Mouse (Mus musculus) ovary, adult 10 weeks (tissue): ENCODE measurements around the gene Wdfy2. TPM values are rescaled to one million over a fixed set of nuclear protein-coding genes. Genes with fewer than 3 reads are reported as not detected.

ENCODE experiments used
- polyA plus RNA-seq: library from polyadenylated mRNA; stranded (reverse); fragments of 350-450 nt; fragmentation: Illumina TruSeq; extraction: RNeasy Lipid Tissue Mini Kit (QIAGEN cat#74804); gene quantifications from one replicate; pipeline ENCODE4 v1.2.3, GENCODE M21; 2014

Wdfy2 gene
- 29.4 TPM for polyA plus RNA-seq

DNA sequence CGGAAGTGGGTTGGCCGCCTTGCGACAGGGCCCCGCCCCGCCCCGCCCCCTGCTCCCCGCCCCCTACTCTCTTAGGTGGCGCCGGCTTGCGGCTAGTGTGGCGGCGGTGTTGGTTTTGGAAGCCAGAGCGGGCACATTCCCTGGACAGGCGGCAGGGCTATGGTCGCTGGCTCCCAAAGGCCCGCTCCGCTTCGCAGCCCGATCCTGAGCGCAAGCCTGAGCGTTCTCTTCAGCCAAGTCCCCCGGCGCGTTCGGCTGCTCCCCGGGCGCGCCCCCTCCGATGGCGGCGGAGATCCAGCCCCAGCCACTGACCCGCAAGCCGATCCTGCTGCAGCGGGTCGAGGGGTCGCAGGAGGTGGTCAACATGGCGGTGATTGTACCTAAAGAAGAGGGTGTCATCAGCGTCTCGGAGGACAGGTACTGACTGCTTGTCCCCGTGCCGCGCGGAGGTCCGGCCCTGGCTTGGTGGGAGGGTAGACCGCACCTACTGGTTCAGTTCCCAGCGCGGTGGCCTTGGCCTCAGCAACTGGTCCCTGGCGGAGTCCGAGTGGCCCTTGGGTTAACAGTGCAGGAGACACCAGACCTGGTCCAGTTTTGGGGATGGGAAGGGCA is at the start of gene Wdfy2:
Gene Wdfy2, plus strand, starts transcription at position 38 of the 612 bp plus-strand sequence.

DNA sequence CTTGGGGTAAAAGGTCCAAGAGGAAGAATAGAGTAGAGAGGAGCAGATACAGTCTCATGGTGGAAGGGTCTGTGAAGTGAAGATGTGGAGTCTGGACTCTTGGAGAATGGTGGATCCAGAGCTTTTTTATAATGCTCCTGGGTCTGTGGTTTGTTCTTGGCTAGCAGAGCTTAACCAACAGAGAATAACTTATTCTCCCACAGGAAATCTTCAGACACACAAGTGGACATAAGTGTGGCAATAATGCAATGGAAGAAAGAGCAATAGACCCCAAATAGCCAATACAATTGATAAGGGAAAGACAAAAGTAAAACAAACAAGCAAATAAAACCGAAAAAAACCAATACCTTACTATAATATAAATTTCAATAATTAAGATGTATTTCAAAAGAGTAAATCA is 146.9 kb downstream of the Wdfy2 start, which contains the start of gene Defb48:
Gene Defb48, minus strand, starts transcription at position 101 of the 400 bp plus-strand sequence.

DNA sequence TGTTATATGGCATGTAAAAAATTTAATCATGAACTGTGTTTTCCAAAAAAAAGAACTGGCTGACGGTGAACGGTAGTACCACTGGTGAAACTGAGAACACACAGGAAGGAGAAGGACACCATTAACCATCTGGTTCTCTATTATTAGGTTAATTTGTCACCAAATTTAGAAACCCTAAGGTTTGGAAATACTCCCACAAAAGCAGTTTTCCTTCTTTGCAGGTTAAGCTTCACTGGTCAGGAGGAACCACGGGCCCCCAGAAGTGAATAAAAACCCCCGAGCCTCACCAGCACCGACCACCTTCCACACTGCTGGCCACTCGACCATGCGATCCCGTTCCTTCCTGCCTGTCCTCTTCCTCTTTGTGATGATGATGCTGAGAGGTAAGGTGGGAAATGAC is 160.3 kb downstream of the Wdfy2 start, which contains the start of gene Defb47:
Gene Defb47, plus strand, starts transcription at position 301 of the 400 bp plus-strand sequence.

Other genes with a start within 250 kb of the Wdfy2 start
- not detected for gene Serpine3, start 174.0 kb upstream of the Wdfy2 start, polyA plus RNA-seq
- 127 TPM for gene Ints6, start 76.5 kb upstream of the Wdfy2 start, polyA plus RNA-seq
- gene Defb48, start 146.8 kb downstream of the Wdfy2 start, polyA plus RNA-seq, result not detected
- not detected for gene Defb47, start 160.4 kb downstream of the Wdfy2 start, polyA plus RNA-seq
- gene Defb43, start 174.1 kb downstream of the Wdfy2 start, polyA plus RNA-seq, result not detected
- not detected for gene Defb42, start 209.3 kb downstream of the Wdfy2 start, polyA plus RNA-seq
- gene Defb30, start 212.3 kb downstream of the Wdfy2 start, polyA plus RNA-seq, result not detected